Mouse (Mus musculus) intestine, postnatal 0 days (tissue): Measurements from ENCODE around the gene Mrps36. TPM values are rescaled to one million over a fixed set of nuclear protein-coding genes. Genes with fewer than 3 reads are reported as not detected.
"Not testable (repeated sequence)": the region's sequence is repeated elsewhere in the genome, so short reads cannot be mapped to it uniquely, and the experiment has no call there.

ENCODE experiments used
- ATAC-seq: fragments of 200-750 bp; cut with Nextera tagmentation; 2 replicates; pipeline ENCODE4 v1.8.0; 2017; ENCODE audit warnings: mild to moderate bottlenecking, moderate TSS enrichment, moderate library complexity
- H3K27ac ChIP-seq: fragments of 300-500 bp; sonication (generic); 2 replicates; pipeline ENCODE4 v1.5.1; 2014; ENCODE audit warnings: mild to moderate bottlenecking, low read depth, low read length, moderate library complexity
- H3K27me3 ChIP-seq: fragments of 300-500 bp; sonication (generic); replicated peaks from 2 replicates; pipeline ENCODE4 v1.6.1; 2014; ENCODE audit warnings: low read length, mixed read lengths; ENCODE audit not compliant: control insufficient read depth, insufficient read depth
- H3K36me3 ChIP-seq: fragments of 300-500 bp; sonication (generic); 2 replicates; pipeline ENCODE4 v1.6.1; 2014; ENCODE audit warnings: mild to moderate bottlenecking, moderate library complexity; ENCODE audit not compliant: control insufficient read depth, insufficient read depth
- H3K4me1 ChIP-seq: fragments of 300-500 bp; sonication (generic); replicated peaks from 2 replicates; pipeline ENCODE4 v1.6.1; 2014; ENCODE audit warnings: antibody characterized with exemption, low read length, mixed read lengths; ENCODE audit not compliant: control insufficient read depth, insufficient read depth
- H3K4me2 ChIP-seq: fragments of 300-500 bp; sonication (generic); replicated peaks from 2 replicates; pipeline ENCODE4 v1.6.1; 2014; ENCODE audit warnings: low read depth, mild to moderate bottlenecking, moderate library complexity
- H3K4me3 ChIP-seq: fragments of 300-500 bp; sonication (generic); 2 replicates; pipeline ENCODE4 v1.5.1; 2014; ENCODE audit warnings: low read depth, low read length
- H3K9ac ChIP-seq: fragments of 300-500 bp; sonication (generic); 2 replicates; pipeline ENCODE4 v1.6.1; 2014; ENCODE audit warnings: mild to moderate bottlenecking, low read depth, low read length
- H3K9me3 ChIP-seq: fragments of 300-500 bp; sonication (generic); 2 replicates; pipeline ENCODE4 v1.6.1; 2016; ENCODE audit warnings: mixed run types; ENCODE audit not compliant: control insufficient read depth
- CTCF ChIP-seq: sonication (generic); IDR thresholded peaks from 2 replicates; pipeline ENCODE4 v1.5.1; 2016; ENCODE audit warnings: low read depth, mild to moderate bottlenecking, control low read depth, antibody characterized with exemption, moderate library complexity
- WGBS: fragments of 180-500 bp; shearing (Covaris S2); extraction: QIAGEN DNeasy Blood & Tissue Kit; methylation state at CpG from one replicate; pipeline ENCODE4 v1.1.7; 2014; 5-methylcytosine and 5-hydroxymethylcytosine counted together
- polyA plus RNA-seq: library from polyadenylated mRNA; unstranded; fragments of >200 nt; fragmentation: Nextera tagmentation; extraction: Ambion mirVana; gene quantifications from 2 replicates; pipeline ENCODE4 v1.2.1, GENCODE M21; 2015

Mrps36 gene
- polyA plus RNA-seq = 406 and 410 TPM in 2 replicates

- peak within 1 kb of the TSS; percentile 79 for H3K4me3 ChIP-seq
- H3K4me1 ChIP-seq = no peaks in the 10 kb centered on the region
- under 1% methylated on average over 52 of the region's 52 CpGs for WGBS
- 0 out of 2 replicates have a peak, but pooled peaks have one; percentile 1 for TF ChIP-seq CTCF
- peak within 1 kb of the TSS; percentile 71 for H3K9ac ChIP-seq
- H3K4me2 ChIP-seq = peak within 1 kb of the TSS; percentile 68
- peak within 1 kb of the TSS; percentile 97 for H3K27ac ChIP-seq
- H3K36me3 ChIP-seq = no peaks in the 10 kb centered on the region; the same call in 1 of the 2 replicates
- peak; percentile 93 for ATAC-seq
- H3K9me3 ChIP-seq = no peaks in the 10 kb centered on the region
- H3K27me3 ChIP-seq = no peaks in the 10 kb centered on the region
These were observed at the start of gene Mrps36 for GRCm38 (mm10) chr13:100744036-100744744. Gene Mrps36 (minus strand): TSS chr13:100744659.

- no peak for ATAC-seq
- H3K4me2 ChIP-seq = no peak overlapping the region
- H3K36me3 ChIP-seq = no peaks in the 10 kb centered on the region
- H3K27ac ChIP-seq = no peak overlapping the region
- no peaks in the 10 kb centered on the region for H3K4me1 ChIP-seq
- no peaks in the 10 kb centered on the region for H3K27me3 ChIP-seq
- no peak for TF ChIP-seq CTCF
- H3K9ac ChIP-seq = no peak overlapping the region
- H3K9me3 ChIP-seq = no peaks in the 10 kb centered on the region
- no peak overlapping the region for H3K4me3 ChIP-seq
- WGBS = 88% methylated on average over 3 of the region's 3 CpGs
These were observed 44.6 kb upstream of the Mrps36 start for GRCm38 (mm10) chr13:100789083-100789482.

- not testable (repeated sequence) for H3K27ac ChIP-seq, ATAC-seq, H3K4me3 ChIP-seq, H3K4me2 ChIP-seq, H3K9ac ChIP-seq, H3K36me3 ChIP-seq, H3K4me1 ChIP-seq, H3K27me3 ChIP-seq, H3K9me3 ChIP-seq
- WGBS = 93% methylated on average over 11 of the region's 14 CpGs
These were observed 43.6 kb upstream of the Mrps36 start for GRCm38 (mm10) chr13:100788057-100788456.

- Histone ChIP-seq H3K27me3 (no peaks in the 10 kb centered on the region), H3K9me3 (no peaks in the 10 kb centered on the region), H3K9ac (no peak overlapping the region), H3K4me3 (no peak overlapping the region), H3K4me2 (no peak overlapping the region), H3K36me3 (no peaks in the 10 kb centered on the region), H3K27ac (no peak overlapping the region), H3K4me1 (no peaks in the 10 kb centered on the region)
- WGBS = 51% methylated on average over 6 of the region's 6 CpGs
- no peak for TF ChIP-seq CTCF
- no peak for ATAC-seq
These were observed 43.0 kb upstream of the Mrps36 start for GRCm38 (mm10) chr13:100787316-100788010.

GRCm38 (mm10) chr13:100786414-100786867 lies 42.0 kb upstream of the Mrps36 start, which contains the start of gene Ccnb1:
Gene Ccnb1 (minus strand): TSS chr13:100786570.
- Histone ChIP-seq H3K4me2 (peak within 1 kb of the TSS; percentile 98), H3K4me1 (no peaks in the 10 kb centered on the region), H3K27ac (no peak within 1 kb of the TSS), H3K27me3 (no peaks in the 10 kb centered on the region), H3K36me3 (no peaks in the 10 kb centered on the region), H3K9me3 (no peaks in the 10 kb centered on the region), H3K4me3 (peak within 1 kb of the TSS; percentile 89), H3K9ac (peak within 1 kb of the TSS; percentile 65)
- peak; percentile 97 for ATAC-seq
- under 1% methylated on average over 34 of the region's 35 CpGs for WGBS
- peak; percentile 69 for TF ChIP-seq CTCF

GRCm38 (mm10) chr13:100785806-100786413 lies 41.5 kb upstream of the Mrps36 start:
- WGBS = under 1% methylated on average over 30 of the region's 30 CpGs

More at GRCm38 (mm10) chr13:100785806-100786413, 41.5 kb upstream of the Mrps36 start:
- no peaks in the 10 kb centered on the region for H3K27me3 ChIP-seq
- peak overlapping the region; percentile 89 for H3K4me3 ChIP-seq
- peak overlapping the region; percentile 65 for H3K9ac ChIP-seq
- peak overlapping the region; percentile 98 for H3K4me2 ChIP-seq
- no peaks in the 10 kb centered on the region for H3K9me3 ChIP-seq
- H3K27ac ChIP-seq = no peak overlapping the region
- no peaks in the 10 kb centered on the region for H3K4me1 ChIP-seq
- H3K36me3 ChIP-seq = 0 out of 2 replicates have a peak, but pooled peaks cover under 1% of the 10 kb centered on the region
- TF ChIP-seq CTCF = no peak
- ATAC-seq = 0 out of 2 replicates have a peak, but pooled peaks have one; percentile 13
